Mouse (Mus musculus): ENCODE measurements around the gene Rprd1b. TPM values are rescaled to one million over a fixed set of nuclear protein-coding genes. Genes with fewer than 3 reads are reported as not detected.
"Not testable (repeated sequence)": the region's sequence is repeated elsewhere in the genome, so short reads cannot be mapped to it uniquely, and the experiment has no call there.

Rprd1b gene
- total RNA-seq, 2 experiments from 2014 or later: 18.1 to 28.0 TPM

- ATAC-seq (replicated peaks; ENCODE audit: poor library complexity, severe bottlenecking): no peak
Measured at GRCm38 (mm10) chr2:158039662-158040061, 11.4 kb downstream of the Rprd1b start.

DNA sequence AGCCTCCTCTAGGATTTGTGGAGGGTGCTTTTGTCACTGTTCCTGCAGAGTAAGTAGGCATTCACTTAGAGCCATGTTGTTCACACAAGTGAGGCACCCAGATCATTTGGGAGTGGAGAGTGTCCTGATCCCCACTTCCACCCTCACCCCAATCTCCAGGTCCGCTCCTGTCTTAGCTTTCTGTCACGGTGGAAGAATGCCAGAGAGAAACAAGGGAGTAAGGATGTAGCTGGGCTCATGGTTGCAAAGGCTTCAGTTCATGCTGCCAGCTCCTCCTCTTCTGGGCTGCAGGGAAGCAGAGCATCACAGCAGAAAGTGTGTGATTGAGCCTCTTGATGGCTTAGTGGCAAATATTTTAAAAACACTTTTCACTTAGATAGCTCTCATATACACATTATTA is 12.1 kb downstream of the Rprd1b start:
- ATAC-seq (replicated peaks; ENCODE audit: poor library complexity, severe bottlenecking): no peak

DNA sequence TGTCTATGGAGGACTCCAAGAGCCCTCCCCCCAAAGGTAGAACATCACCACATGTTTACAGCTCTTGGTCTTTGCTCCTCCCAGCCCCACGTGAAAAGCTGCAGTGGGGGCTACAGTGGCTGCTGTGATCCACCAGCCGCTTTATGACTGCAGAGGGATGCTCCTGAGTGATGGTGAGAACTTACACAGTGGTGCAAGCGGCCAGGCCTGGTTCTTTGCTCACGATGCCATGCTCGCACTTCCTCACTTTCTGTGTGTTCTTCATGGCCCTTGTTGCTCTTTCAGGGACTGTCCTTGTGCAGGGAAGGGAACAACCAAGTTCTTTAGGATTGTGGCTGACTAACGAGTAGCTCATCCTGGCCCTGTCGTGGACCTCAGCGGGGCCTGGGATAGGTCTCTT is 15.2 kb downstream of the Rprd1b start:
- ATAC-seq (replicated peaks; ENCODE audit: poor library complexity, severe bottlenecking): no peak

- ATAC-seq (replicated peaks; ENCODE audit: poor library complexity, severe bottlenecking): peak; percentile 55
Measured at GRCm38 (mm10) chr2:158046186-158046585, 17.9 kb downstream of the Rprd1b start.

DNA sequence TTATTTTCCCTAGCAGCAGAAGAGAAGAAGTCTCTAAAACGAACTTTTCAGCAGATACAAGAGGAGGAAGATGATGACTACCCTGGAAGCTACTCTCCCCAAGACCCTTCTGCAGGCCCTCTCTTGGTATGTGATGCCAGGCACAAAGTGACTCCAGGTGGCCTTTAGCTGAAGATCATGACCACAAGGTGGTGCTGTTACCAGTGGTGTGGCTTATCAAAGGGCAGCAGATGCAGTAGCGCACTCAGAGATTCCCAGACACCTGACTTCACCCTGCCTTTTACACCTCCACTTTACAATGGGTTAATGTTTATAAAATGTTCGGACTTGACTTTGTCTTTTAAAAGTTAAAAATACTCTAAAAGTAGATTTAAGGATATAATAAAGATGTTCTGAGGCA is 19.6 kb downstream of the Rprd1b start:
- ATAC-seq (replicated peaks; ENCODE audit: poor library complexity, severe bottlenecking): peak; percentile 76

DNA sequence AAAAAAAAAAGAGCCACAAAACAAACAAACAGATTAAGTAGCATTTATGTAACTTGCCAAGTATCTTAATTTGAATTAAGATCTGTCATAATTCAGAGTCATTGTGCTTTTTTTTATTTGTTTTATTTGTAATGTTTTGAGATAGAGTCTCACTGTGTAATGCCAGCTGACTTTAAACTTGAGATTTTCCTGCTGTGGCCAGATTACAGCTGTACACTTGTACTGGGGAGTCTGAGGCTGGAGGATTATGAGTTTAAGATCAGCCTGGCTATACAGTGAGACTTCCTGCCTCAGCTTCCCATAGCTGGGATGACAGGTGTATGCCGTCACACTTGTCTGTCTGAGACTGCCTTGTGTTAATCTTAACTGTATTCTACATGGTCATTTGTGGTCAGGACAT is 20.4 kb downstream of the Rprd1b start:
- no peak for ATAC-seq (replicated peaks; ENCODE audit: poor library complexity, severe bottlenecking)

GRCm38 (mm10) chr2:158050116-158050515 is 21.8 kb downstream of the Rprd1b start:
- ATAC-seq (replicated peaks; ENCODE audit: poor library complexity, severe bottlenecking): no peak

GRCm38 (mm10) chr2:158054596-158054995 is 26.3 kb downstream of the Rprd1b start:
- ATAC-seq (replicated peaks; ENCODE audit: poor library complexity, severe bottlenecking): no peak

DNA sequence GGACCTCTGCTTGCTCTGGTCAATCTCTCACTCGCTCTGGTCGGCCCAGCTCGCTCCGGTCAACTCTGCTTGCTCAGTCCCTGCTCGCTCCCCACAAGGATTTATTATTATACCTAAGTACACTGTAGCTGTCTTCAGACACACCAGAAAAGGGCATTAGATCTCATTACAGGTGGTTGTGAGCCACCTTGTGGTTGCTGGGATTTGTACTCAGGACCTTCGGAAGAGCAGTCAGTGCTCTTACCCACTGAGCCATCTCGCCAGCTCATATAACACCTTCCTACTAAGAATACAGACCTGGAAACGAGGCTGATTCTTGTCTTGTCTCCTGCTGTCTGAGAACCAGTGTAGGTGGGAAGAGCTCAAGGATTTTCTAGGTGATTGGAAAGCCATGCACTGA is 27.1 kb downstream of the Rprd1b start:
- not testable (repeated sequence) for ATAC-seq (replicated peaks; ENCODE audit: poor library complexity, severe bottlenecking)

- no peak for ATAC-seq (replicated peaks; ENCODE audit: poor library complexity, severe bottlenecking)
Measured at GRCm38 (mm10) chr2:158057030-158057429, 28.7 kb downstream of the Rprd1b start.

- ATAC-seq (replicated peaks; ENCODE audit: poor library complexity, severe bottlenecking): no peak
Measured at GRCm38 (mm10) chr2:158058534-158058933, 30.2 kb downstream of the Rprd1b start.

- ATAC-seq (replicated peaks; ENCODE audit: poor library complexity, severe bottlenecking): no peak
Measured at GRCm38 (mm10) chr2:158059666-158060105, 31.4 kb downstream of the Rprd1b start.

DNA sequence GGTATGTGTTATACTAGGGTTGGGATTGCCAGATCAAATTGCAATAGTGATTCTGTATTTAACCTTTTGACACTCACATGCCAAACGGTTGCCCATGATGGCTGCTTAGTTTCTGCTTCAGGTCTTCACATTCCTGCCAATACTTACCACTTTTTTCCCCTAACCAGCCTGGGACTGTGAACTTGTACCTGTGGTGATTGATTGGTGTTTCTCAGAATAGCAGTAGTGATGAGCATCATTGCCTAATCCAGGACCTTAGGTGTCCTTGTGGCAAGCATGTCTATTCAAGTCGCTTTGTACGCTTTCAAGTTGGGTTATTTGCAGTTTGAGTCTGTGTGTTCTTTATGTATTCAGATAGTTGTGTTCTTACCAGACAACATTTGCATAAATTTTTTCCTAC is 34.7 kb downstream of the Rprd1b start:
- ATAC-seq (replicated peaks; ENCODE audit: poor library complexity, severe bottlenecking): no peak

DNA sequence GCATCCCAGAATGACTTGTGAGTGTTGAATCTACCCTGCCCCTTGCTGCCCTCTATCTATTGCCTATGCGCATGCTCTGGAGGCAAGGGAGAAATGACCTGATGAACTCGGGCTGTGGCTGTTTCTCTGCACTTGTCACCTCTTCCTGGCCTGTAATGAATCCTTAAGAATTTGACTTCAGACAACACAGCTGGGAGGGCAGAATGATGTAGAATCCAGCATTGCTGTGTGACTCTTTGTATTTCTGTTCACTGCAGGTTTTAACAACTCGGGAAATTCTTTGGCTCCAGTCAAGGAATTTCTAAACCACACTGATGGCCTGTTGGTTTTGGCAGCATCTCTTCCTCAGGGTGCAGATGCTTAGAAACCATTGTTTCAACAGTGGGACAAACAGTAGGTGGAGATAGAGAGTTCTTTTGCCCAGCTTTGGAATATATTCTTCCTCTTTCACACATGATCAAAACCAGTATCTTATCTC is 36.3 kb downstream of the Rprd1b start:
- peak; percentile 56 for ATAC-seq (replicated peaks; ENCODE audit: poor library complexity, severe bottlenecking)

- ATAC-seq (replicated peaks; ENCODE audit: poor library complexity, severe bottlenecking): no peak
Measured at GRCm38 (mm10) chr2:158065064-158065463, 36.8 kb downstream of the Rprd1b start.

DNA sequence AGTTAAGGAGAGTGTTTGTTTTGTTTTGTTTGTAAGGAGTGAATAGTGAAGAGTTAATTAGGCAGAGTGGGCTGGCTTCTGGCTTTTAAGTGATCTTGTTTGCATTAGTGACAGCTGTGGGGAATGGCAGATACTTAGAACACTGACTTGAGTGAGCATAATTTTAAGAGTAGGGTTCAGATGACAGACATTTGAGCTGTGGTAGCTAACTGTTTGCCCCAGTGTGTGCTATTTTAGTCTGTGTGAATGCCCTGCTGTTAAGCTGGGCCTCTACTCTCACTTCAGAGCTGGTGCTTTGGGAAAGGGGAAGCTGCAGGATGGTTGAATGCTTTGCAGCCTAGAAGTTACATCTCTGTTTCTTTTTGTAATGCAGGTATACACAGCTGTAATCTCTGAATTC is 38.2 kb downstream of the Rprd1b start:
- no peak for ATAC-seq (replicated peaks; ENCODE audit: poor library complexity, severe bottlenecking)

DNA sequence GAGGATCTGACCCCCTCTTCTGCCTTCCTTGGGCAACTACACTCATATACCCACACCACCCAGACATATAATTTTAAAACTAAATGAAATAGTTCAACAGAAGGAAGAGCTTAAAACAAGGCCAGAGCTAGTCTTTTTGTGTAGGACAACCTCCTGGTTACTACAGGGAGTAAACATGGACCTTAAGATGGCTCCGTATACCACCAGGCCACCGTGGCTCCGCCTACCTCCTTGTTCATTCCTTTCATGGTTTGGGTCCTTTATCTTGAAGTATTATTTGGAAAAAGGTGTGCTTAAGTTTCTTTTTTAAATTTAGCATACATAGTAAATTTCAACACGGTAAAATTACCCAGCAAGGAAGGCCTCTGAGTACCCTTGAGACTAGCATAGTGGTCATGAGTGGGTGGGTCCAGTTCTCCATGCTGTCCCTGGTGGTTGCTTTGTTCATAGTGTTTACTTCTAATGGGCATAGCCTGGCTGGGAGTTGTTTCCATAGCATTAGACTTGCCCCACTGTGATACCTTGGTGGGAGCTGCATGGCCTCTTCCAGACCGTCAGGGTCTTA is 39.0 kb downstream of the Rprd1b start:
- ATAC-seq (replicated peaks; ENCODE audit: poor library complexity, severe bottlenecking): no peak

GRCm38 (mm10) chr2:158068444-158068971 is 40.2 kb downstream of the Rprd1b start:
- no peak for ATAC-seq (replicated peaks; ENCODE audit: poor library complexity, severe bottlenecking)

DNA sequence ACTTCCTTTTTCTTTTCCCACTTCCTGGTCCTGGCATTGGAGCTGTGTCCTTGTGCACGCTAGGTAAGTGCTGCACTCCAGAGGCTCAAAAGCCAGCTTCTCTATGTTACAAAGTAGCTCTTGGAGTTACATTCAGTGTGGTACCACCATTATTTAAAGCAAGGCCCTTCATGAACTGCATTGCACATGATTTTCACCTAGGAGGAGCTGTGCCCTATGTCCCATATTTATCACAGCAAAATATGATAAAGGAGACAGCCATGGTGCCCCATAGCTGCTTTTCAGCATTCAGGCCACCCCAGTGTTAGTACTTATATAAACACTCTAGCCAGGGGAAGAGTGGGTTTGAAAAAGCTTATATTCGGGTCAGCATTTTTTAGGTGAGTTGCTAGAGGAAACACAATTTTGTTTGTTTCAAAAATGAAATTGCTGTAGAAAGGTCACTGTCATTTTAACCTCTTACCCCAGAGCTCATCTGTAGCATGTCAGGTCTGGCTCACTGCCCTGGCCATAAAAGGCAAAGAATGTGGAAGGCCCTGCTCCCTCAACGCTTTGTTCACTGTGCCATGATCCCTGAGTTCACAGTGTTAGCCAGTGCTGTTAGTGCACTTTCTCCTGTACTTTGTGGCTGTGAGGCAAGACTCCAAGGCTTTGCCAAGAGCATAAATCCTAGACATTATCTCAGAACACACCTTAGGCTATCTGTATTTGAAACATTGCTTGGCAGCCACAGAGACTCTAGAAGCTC is 42.8 kb downstream of the Rprd1b start:
- no peak for ATAC-seq (replicated peaks; ENCODE audit: poor library complexity, severe bottlenecking)

DNA sequence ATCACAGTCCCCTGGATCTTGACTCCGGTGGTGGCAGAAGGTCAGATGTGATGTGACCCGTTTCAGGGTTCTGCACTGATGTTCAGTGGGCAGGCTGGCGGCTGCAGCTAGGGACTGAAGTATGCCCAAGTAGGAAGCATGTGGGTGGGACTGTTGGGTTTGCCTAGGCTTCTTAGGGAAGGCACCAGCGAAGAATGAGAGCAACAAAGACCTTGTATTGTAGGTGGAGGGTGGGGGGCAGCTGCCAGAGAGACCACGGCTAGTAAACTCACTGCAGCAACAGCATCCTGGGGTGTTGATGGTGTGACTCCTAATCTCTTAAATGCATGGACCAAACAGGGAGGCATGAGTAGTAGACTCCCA is 43.3 kb downstream of the Rprd1b start:
- ATAC-seq (replicated peaks; ENCODE audit: poor library complexity, severe bottlenecking): no peak

- no peak for ATAC-seq (replicated peaks; ENCODE audit: poor library complexity, severe bottlenecking)
Measured at GRCm38 (mm10) chr2:158074835-158075234, 46.5 kb downstream of the Rprd1b start.

DNA sequence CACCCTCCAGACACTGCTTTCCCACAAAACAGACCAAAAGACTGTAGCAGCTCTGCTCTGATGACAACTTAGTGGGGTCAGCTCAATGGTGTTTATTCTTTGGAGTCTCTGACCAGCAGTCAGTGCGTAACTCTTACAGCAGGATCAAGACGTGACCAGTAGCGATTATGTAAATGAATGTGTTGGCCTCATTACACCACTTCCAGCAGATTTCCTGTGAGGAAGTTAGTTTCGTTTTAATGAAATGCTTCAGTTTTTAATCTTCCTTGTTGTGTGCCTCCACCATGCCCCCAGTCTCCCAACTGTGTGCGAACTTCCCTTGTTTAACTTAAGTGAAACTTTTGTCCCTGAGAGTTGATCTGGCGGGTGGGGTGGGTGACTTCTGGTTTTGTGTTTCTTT is 48.4 kb downstream of the Rprd1b start:
- peak; percentile 76 for ATAC-seq (replicated peaks; ENCODE audit: poor library complexity, severe bottlenecking)
